Mouse (Mus musculus) kidney, postnatal 36 days (tissue): ENCODE measurements around the gene Thbd.

ENCODE experiments used
- DNase-seq, 2 experiments: peaks; one replicate each; pipeline ENCODE4 v3.0.0; 2021 to 2022; ENCODE audit warnings: mixed read lengths in 2 of 2

Gene Thbd

DNA sequence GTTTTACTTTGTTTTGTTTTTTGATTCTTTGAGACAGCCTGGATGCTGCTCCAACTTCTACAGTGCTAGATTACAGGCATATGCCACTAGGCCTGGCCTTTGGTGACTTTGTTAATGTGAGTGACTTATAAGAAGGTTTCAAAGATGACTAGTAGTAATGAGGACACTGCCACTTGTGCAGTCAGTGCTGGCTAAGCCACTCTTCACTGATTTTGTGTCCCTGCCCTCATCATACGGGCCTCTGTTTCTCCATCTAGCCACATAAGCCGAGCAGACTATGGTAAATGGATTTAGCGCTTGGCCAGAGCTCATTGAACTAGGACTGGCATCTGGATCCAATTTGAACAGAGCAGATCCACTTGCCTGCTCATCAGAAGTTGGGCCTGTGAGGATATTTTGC is 21.5 kb downstream of the Thbd start:
- DNase-seq = no peak

DNA sequence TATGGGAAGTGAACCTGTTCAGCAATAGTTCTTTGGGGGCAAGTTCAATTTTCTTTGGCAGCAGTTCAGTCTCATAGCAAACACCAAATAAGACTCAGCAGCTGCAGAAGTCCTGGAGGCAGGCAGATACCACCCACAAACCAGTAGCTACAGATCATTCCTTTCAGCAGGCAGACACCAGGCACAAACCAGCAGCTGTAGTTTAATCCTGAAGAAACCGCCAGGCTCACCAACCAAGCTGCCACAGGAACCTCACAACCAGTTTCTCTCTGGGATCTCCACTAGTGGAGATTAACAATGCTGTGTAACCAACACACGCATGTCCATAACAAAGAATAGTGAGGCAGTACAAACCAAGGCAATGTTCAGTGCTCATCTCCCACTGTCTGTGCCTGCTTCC is 26.9 kb downstream of the Thbd start:
- no peak for DNase-seq

DNA sequence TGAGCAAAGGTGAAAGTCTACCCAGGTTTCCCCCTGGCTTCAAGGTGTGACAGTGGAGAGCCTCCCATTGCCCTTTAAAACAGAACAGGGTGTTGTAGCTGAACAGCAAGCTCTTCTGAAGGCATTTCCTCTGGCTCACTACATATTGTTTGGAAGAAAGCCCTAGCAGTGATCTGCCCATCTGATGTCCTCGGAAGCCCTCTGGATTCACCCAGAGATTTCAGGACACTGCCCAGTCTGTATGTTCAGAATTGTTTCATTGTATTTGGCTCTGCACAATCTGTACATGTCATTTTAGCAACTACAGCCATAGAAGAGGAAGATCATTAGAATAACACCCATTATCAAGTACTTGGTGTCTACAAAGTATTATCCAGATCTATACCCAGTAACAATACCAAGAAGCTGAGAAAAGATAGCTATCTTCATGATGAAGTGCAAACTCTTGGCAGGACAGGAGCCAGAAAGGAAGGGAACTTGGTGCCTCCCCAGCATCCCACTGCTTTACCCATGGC is 28.0 kb downstream of the Thbd start:
- no peak for DNase-seq

DNA sequence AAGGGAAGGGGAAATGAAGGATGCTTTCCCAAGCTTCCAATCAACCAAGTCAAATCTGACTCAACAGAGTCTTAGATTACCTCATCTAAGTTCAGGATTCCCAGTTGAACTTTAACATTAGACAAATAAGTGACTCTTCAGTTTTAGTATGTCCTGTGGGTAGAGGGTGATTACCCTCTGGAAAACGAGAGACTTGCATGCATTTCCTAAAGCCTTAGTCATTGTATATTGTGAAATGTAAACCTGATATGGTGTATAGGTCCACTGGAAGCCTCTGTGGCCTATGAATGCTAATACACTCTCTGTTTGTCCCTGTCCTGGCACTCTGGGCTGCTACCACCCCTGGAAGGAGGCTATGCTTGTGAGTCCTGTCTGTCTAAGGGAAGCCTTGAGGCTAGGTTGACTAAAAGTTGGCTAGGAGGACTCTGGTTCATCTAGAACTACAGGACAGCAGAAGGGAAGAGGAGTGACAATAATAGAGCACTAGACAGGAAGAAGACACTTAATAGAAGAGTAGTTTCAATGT is 29.1 kb downstream of the Thbd start:
- no peak for DNase-seq

DNA sequence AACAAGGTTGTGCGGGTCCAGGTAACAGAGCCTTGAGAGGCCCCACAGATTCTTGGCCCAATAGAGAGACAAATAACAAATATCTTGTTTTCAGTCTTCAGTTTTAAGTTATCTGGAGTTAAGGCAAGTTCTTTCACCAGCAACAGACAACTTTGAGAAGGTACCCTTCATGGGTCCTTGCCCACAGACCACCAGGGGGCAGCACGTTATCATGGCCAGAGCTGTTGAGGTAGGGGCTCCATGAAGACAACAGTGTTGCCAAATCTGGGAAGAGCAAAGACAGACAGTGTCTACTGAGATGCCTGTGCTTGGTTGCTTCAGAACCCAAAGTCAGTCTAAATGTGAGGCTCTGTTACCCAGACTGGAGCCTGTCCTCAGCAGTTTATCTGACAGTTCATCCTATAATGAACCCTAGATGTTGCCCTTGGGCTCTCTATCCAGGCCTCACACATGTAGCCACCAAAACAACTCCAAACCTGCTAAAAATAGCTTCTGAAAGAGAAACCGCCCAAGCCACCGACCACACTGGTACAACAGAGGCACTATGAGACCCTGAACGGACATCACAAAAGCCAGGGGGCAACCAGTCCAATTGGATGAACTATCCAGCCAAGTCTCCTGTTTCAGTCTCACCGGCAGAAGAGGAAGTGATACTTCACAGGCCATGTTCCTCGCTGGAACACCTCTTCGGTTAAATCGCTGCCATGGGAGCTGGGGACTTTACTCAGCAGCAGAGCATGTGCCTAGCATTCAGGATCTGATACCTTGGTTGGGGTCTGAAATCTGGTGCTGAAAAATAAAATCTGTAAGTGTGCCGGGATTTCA is 32.5 kb downstream of the Thbd start:
- peak in 1 of 2 experiments; percentile 80 for DNase-seq

DNA sequence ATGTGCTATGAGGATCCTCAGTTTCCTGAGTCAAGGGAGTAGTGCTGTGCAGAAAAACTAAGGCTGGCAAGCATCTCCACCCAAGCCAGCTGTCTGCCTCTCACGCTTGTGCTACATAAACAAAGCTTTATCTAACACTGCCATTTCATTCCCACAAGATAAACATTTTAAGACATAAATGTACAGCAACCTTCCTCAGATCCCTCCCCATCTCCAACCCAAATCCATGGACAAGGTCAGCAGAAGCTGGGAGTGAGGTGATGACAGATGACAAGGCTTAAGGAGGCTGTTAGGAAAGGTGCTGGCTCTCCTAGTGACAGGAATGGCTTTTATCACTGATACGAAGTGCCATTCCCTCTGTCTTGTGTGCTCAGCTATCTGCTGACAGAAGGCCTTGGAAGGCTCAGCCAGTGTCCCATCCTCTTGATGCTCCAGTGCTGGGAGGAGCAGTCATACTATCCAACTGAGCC is 34.4 kb downstream of the Thbd start:
- DNase-seq = no peak

DNA sequence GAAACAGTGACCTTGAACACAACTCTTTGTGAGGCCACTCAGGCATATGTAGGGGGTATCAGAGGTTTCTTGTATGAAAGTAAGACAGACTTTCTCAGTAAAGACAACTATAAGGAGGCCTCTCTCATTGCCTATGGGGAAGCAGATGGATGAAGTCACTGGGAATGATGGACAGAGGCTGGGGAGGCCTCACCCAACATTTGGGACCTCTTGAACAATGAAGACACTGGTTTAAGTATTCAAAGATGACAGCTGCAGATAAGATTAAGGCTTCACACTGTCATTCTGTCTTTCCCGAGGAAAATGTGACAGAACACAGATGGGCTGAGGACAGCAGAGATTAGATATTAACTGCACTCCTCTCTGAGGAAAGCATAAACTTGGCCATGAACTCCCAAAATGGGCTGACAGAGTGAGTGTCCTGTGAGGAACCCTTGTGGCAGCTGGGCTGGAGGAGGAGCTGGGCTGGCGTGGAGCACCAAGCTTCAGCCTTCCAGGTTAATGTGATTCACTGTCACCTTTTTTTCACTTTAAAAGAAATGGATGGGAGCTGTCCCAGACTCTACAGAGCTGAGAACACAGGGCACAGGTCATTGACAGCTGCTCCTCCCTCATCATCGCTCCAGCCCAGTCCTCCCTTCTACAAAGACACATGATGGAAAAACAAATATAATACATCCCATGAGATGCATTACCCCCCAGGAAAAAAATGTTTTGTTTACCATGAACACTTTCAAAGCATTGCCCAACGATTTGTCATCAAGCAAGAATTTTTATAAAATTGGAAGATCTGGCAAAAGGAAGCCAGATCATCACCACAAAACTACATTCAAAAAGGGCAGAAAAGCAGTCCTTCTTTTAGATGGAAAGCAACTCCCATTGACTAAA is 36.0 kb downstream of the Thbd start:
- DNase-seq = no peak

DNA sequence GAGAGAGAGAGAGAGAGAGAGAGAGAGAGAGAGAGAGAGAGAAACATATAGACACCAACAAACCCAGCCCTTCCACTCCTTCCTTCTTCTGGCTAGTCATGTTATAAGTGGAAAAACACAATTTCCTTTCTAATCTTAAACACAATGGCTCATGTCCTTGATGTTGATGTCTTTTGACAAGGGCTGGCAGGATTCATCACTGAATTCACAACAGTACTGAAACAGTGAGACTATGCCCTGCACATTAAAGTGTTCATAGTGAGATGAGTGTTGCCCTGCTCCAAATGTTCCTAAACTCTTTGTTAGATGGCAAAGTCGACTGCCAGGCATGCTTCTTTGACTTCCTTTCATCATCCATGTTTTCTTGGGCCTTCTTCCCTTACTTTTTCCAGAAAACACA is 42.8 kb downstream of the Thbd start:
- no peak for DNase-seq

DNA sequence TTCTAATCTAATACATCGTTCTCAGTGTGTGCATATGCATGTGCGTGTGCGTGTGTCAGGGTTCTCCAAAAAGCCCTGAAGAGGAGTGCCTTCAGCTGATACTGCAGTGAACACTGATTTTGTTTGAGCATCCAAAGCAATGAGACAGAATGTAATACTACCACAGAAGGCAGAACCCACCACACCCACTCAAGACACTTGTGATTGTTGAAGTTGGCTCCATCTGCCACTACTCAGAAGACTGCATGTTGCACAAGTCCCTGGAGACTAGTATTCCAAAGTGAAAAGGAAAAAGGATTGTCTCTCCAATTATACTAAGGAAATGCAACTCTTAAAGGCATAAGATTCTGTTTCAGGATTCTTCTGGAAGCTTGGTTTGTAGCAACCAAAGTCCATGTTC is 43.5 kb downstream of the Thbd start:
- DNase-seq = peak in 1 of 2 experiments; percentile 18

DNA sequence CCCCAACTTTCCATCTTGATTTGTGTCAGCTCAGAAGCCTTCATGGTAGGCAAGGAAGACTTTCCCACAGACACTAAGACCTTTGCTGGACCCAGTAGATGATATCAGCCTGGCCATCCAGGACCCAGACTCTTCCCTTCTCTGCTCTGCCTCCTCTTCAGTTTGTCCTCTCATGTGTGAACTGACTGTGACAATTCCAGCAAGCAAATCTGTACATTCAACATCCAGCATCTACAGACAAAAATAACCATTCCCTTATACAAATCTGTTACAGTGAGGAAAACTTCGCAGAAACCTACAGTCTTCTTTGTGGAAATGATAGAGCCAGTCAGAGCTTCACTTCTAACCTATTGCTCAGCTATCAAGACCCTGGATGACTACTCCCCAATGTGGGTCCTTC is 50.8 kb downstream of the Thbd start:
- no peak for DNase-seq
